Mouse (Mus musculus): ENCODE measurements around the gene Ptpn18. TPM values are rescaled to one million over a fixed set of nuclear protein-coding genes. Genes with fewer than 3 reads are reported as not detected.

Ptpn18 gene
- 23.7 and 27.5 TPM in 2 replicates for polyA plus RNA-seq (2015; fragmentation: Nextera tagmentation; extraction: Ambion mirVana)

DNA sequence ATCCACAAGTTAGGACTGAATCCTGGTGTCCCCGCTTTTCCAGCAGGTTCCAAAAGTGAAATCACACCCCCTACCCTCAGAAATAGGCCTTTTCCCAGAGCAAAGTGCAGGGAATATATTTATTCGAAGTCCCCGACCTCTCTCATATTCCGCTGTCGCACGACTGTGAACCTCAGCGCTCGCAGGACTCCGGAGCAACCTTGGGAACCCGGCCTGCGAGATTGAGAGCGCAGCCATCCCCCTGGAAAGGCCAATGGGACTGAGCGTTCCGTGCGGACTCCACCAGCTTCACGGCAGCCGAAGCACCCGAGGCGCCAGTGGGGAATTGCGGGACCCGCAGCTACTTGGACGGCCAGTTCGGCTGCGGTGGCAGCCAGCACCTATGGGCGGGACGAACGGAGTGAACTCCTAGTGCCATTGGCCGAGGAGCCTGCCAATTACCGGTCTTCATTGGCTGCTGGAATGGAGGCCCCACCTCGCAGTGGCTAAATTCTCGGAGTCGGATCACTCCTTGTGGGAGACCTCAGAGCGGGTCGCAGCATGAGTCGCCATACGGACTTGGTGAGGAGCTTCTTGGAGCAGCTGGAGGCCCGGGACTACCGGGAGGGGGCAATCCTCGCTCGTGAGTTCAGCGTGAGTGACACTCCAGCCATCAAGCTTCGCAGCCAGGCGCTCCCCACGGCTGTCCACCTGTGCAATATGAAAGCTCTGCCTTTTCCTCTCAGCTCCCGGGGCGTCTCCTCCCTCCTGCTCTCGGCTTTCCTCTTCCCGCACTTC, at the start of gene Ptpn18:
Gene Ptpn18 (plus strand): TSS at position 479 of the 777 bp plus-strand sequence.
- no peaks in the 10 kb centered on the region; the same call in 1 of the 2 replicates for H3K27me3 ChIP-seq (ENCODE audit: control insufficient read depth, insufficient read depth, low read length)
- H3K9me3 ChIP-seq (replicated peaks; ENCODE audit: control insufficient read depth, low read length), result no peaks in the 10 kb centered on the region
- H3K9ac ChIP-seq (ENCODE audit: low read length), result peak within 1 kb of the TSS; percentile 69
- peak within 1 kb of the TSS; percentile 70 for H3K27ac ChIP-seq (ENCODE audit: low read length)
- peak within 1 kb of the TSS; percentile 63 for H3K4me3 ChIP-seq (replicated peaks; ENCODE audit: low read length)
- peak within 1 kb of the TSS; percentile 81 for H3K4me2 ChIP-seq (ENCODE audit: low read depth, low read length)
- ATAC-seq (ENCODE audit: insufficient read depth, low FRiP score), result peak; percentile 94
- no peaks in the 10 kb centered on the region for H3K36me3 ChIP-seq (ENCODE audit: control insufficient read depth, insufficient read depth, low read length)
- 0 out of 2 replicates have a peak, but pooled peaks cover 4% of the 10 kb centered on the region for H3K4me1 ChIP-seq (ENCODE audit: control insufficient read depth, insufficient read depth, low read length)
- WGBS, result under 1% methylated on average over 48 of the region's 48 CpGs

DNA sequence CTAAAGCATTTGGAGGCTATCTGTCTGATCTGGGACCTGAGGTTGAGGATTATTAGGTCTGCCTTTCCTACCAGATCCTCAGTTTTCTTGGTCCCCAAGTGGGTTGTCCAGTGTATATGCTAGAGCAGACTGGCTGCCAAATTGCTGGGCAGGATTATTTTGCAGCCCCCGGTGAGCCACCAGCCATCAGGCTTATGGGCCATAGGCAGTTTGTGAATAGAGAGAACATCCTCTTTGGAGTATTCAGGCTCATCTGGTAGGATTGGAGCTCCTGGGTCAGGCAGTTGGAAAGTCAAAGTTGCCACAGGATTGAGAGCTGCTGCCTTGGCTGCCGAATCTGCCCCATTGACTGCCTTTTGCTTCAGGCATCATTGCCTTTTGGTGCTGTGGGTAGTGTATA, 31.1 kb upstream of the Ptpn18 start:
- Histone ChIP-seq H3K4me3 (replicated peaks; ENCODE audit: low read length) (no peak overlapping the region), H3K9me3 (replicated peaks; ENCODE audit: control insufficient read depth, low read length) (peaks cover 34% of the 10 kb centered on the region), H3K27me3 (ENCODE audit: control insufficient read depth, insufficient read depth, low read length) (no peaks in the 10 kb centered on the region), H3K4me1 (ENCODE audit: control insufficient read depth, insufficient read depth, low read length) (peaks cover 1% of the 10 kb centered on the region; the same call in 1 of the 2 replicates), H3K9ac (ENCODE audit: low read length) (no peak overlapping the region), H3K36me3 (ENCODE audit: control insufficient read depth, insufficient read depth, low read length) (0 out of 2 replicates have a peak, but pooled peaks cover 17% of the 10 kb centered on the region), H3K4me2 (ENCODE audit: low read depth, low read length) (no peak overlapping the region), H3K27ac (ENCODE audit: low read length) (no peak overlapping the region)
- 94% methylated on average over 2 of the region's 2 CpGs for WGBS
- ATAC-seq (ENCODE audit: insufficient read depth, low FRiP score), result no peak

DNA sequence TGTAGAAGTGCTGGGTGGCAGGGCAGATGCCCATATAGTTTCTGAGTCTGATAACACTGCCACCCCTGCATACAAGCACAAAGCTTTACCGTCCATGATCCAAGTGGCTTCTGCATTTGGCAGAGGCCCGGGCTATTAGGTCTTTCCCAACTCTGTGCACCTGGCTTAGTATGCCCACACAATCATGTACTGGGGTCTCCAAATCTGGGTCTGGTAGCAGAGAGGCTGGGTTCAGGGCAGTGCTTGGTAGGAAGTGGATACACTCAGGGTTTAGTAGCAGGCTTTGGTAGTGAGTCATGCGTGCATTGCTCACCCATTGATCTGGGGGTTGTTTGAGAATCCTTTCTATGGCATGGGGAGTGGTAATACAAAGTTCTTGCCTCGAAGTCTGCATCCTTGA, 30.3 kb upstream of the Ptpn18 start:
- ATAC-seq (ENCODE audit: insufficient read depth, low FRiP score), result no peak
- Histone ChIP-seq H3K4me1 (ENCODE audit: control insufficient read depth, insufficient read depth, low read length) (peaks cover 5% of the 10 kb centered on the region; the same call in 1 of the 2 replicates), H3K27me3 (ENCODE audit: control insufficient read depth, insufficient read depth, low read length) (no peaks in the 10 kb centered on the region), H3K4me2 (ENCODE audit: low read depth, low read length) (no peak overlapping the region), H3K9ac (ENCODE audit: low read length) (no peak overlapping the region), H3K9me3 (replicated peaks; ENCODE audit: control insufficient read depth, low read length) (peaks cover 34% of the 10 kb centered on the region), H3K27ac (ENCODE audit: low read length) (no peak overlapping the region), H3K4me3 (replicated peaks; ENCODE audit: low read length) (no peak overlapping the region), H3K36me3 (ENCODE audit: control insufficient read depth, insufficient read depth, low read length) (0 out of 2 replicates have a peak, but pooled peaks cover 17% of the 10 kb centered on the region)
- 90% methylated on average over 4 of the region's 4 CpGs for WGBS

DNA sequence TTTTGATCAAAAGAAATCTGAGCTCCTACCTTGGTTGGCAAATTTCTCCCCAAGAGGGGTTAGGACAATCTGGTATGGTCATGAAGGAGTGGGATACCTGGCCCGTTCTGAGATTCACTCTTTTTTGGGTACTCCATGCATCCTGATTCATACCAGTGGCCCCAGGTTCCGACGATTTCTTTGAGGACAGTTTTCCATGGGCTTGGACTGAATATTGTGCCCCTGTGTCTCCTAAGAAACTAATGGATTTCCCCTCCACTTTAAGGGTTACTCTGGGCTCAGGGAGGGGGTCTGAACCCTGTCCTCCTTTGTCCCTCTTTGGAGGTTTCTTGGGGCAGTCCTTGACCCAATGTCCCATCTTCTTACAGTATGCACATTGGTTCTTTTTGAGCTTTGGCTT, 28.6 kb upstream of the Ptpn18 start:
- Histone ChIP-seq H3K4me2 (ENCODE audit: low read depth, low read length) (no peak overlapping the region), H3K4me3 (replicated peaks; ENCODE audit: low read length) (no peak overlapping the region), H3K9ac (ENCODE audit: low read length) (no peak overlapping the region), H3K9me3 (replicated peaks; ENCODE audit: control insufficient read depth, low read length) (peaks cover 34% of the 10 kb centered on the region), H3K36me3 (ENCODE audit: control insufficient read depth, insufficient read depth, low read length) (0 out of 2 replicates have a peak, but pooled peaks cover 17% of the 10 kb centered on the region), H3K27ac (ENCODE audit: low read length) (no peak overlapping the region), H3K4me1 (ENCODE audit: control insufficient read depth, insufficient read depth, low read length) (peaks cover 5% of the 10 kb centered on the region; the same call in 1 of the 2 replicates), H3K27me3 (ENCODE audit: control insufficient read depth, insufficient read depth, low read length) (no peaks in the 10 kb centered on the region)
- ATAC-seq (ENCODE audit: insufficient read depth, low FRiP score), result no peak
- 99% methylated on average over 3 of the region's 3 CpGs for WGBS

DNA sequence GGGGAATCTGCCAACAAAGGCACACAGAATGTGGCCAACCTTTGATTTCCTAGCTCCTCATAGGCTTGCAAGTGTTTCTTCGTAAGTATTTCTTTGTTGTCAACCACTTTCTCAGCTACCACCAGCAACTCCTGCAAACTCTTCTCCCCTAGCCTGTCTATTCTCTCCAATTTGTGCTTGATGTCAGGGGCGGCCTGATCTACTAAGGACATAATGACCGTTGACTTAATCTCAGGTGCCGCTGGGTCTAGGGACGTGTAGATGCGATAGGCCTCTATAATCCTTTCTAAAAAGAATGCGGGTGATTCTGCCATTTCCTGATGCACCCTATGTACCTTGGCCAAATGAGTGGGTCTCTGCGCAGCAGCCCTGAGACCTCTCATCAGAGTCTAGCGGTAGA, 28.1 kb upstream of the Ptpn18 start:
- Histone ChIP-seq H3K9me3 (replicated peaks; ENCODE audit: control insufficient read depth, low read length) (peaks cover 34% of the 10 kb centered on the region), H3K4me1 (ENCODE audit: control insufficient read depth, insufficient read depth, low read length) (peaks cover 5% of the 10 kb centered on the region; the same call in 1 of the 2 replicates), H3K9ac (ENCODE audit: low read length) (no peak overlapping the region), H3K27ac (ENCODE audit: low read length) (no peak overlapping the region), H3K4me3 (replicated peaks; ENCODE audit: low read length) (no peak overlapping the region), H3K36me3 (ENCODE audit: control insufficient read depth, insufficient read depth, low read length) (0 out of 2 replicates have a peak, but pooled peaks cover 17% of the 10 kb centered on the region), H3K4me2 (ENCODE audit: low read depth, low read length) (no peak overlapping the region), H3K27me3 (ENCODE audit: control insufficient read depth, insufficient read depth, low read length) (no peaks in the 10 kb centered on the region)
- WGBS, result 96% methylated on average over 9 of the region's 9 CpGs
- ATAC-seq (ENCODE audit: insufficient read depth, low FRiP score), result no peak

DNA sequence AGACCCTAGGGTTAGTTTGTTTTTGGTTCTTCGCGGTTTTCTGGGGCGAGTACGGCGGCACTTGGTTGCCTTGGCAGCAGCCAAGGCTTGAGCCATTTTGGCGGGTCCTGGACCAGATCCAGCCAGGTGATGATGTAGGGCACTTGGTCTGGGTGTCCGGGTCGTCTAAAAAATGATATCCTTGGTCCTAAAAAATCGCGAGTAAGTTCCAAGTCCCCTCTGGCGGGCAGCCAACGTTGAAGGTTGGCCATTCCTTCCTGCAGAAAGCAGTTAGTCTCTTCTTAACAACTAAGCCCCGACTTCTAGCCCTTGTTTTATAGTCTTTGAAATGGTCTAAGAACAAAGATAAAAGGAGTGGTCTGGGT, 27.2 kb upstream of the Ptpn18 start:
- H3K27me3 ChIP-seq (ENCODE audit: control insufficient read depth, insufficient read depth, low read length), result no peaks in the 10 kb centered on the region
- peak overlapping the region; percentile 56 for H3K4me3 ChIP-seq (replicated peaks; ENCODE audit: low read length)
- no peak for ATAC-seq (ENCODE audit: insufficient read depth, low FRiP score)
- H3K36me3 ChIP-seq (ENCODE audit: control insufficient read depth, insufficient read depth, low read length), result 0 out of 2 replicates have a peak, but pooled peaks cover 17% of the 10 kb centered on the region
- H3K9me3 ChIP-seq (replicated peaks; ENCODE audit: control insufficient read depth, low read length), result peaks cover 32% of the 10 kb centered on the region
- peak overlapping the region; percentile 83 for H3K4me2 ChIP-seq (ENCODE audit: low read depth, low read length)
- H3K9ac ChIP-seq (ENCODE audit: low read length), result peak overlapping the region; percentile 82; the same call in 1 of the 2 replicates
- peaks cover 5% of the 10 kb centered on the region; the same call in 1 of the 2 replicates for H3K4me1 ChIP-seq (ENCODE audit: control insufficient read depth, insufficient read depth, low read length)
- no peak overlapping the region for H3K27ac ChIP-seq (ENCODE audit: low read length)
- 51% methylated on average over 13 of the region's 13 CpGs for WGBS

DNA sequence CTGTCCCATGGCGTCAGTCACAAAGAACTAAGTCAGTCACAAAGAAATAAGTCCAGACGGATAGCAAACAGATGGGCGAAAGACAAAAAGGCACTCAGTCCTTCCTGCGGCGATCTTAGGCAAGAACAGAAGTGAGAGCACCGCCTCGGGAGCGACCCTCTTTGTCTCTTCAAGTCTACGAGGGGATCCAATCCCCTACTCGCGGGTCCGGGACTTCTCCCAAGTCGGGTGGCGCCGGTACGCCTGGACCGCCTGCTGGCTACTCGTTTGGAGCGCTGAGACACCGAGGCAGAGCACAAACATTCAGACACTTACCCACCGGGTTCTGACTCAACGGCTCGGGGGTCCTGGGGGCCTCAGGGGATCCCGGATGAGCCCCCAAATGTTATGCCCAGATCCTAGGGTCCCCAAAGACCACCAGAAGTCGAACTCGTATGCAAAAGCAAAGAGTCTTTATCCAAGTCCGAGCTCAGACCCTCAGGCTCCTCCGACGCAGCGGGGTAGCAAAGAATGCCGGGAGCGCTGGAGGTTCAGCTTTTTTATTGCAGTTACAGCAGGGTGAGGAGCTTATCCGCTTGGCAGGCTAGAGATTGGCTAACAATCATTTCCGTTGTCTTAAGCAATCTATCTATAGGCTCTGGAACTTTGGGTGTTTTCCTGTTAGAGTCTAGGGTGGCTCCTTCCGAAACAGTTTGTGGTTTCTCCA, 26.6 kb upstream of the Ptpn18 start:
- peak; percentile 54 for ATAC-seq (ENCODE audit: insufficient read depth, low FRiP score)
- 0 out of 2 replicates have a peak, but pooled peaks cover 17% of the 10 kb centered on the region for H3K36me3 ChIP-seq (ENCODE audit: control insufficient read depth, insufficient read depth, low read length)
- peak overlapping the region; percentile 82 for H3K9ac ChIP-seq (ENCODE audit: low read length)
- no peaks in the 10 kb centered on the region for H3K27me3 ChIP-seq (ENCODE audit: control insufficient read depth, insufficient read depth, low read length)
- peak overlapping the region; percentile 54 for H3K27ac ChIP-seq (ENCODE audit: low read length)
- H3K4me1 ChIP-seq (ENCODE audit: control insufficient read depth, insufficient read depth, low read length), result peaks cover 5% of the 10 kb centered on the region; the same call in 1 of the 2 replicates
- H3K4me2 ChIP-seq (ENCODE audit: low read depth, low read length), result peak overlapping the region; percentile 83
- peaks cover 31% of the 10 kb centered on the region for H3K9me3 ChIP-seq (replicated peaks; ENCODE audit: control insufficient read depth, low read length)
- H3K4me3 ChIP-seq (replicated peaks; ENCODE audit: low read length), result peak overlapping the region; percentile 56
- WGBS, result 8% methylated on average over 35 of the region's 35 CpGs

DNA sequence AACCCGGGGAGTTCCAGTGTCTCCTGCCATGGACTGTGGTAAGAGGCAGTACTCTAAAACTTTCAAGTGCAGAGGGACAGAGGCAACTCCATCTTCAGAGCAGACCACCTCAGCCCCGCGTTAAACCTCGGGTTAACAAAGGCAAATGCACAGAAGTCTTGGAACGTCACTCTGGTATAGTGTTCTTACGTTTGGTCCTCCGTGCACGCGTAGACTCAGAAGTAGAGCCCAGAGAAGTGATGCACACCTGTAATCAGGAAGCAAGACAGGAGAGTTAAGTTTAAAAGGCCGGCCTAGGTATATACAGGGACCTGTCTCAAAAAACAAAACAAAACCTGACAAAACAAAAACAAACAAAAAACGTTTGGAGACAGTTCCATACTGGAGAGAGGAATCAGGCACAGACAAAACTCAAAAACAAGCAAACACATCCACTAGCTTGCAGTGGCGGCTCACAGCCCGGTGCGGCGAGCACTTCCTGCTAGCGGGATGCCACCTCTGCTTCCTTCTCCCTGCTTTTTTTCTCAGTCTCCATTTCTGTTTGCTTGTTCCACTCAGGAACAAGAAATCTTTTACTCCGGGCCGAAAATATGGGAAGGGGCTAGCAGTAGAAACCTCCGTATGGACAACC, 25.6 kb upstream of the Ptpn18 start:
- Histone ChIP-seq H3K36me3 (ENCODE audit: control insufficient read depth, insufficient read depth, low read length) (0 out of 2 replicates have a peak, but pooled peaks cover 17% of the 10 kb centered on the region), H3K4me3 (replicated peaks; ENCODE audit: low read length) (peak overlapping the region; percentile 74), H3K4me2 (ENCODE audit: low read depth, low read length) (peak overlapping the region; percentile 83), H3K9me3 (replicated peaks; ENCODE audit: control insufficient read depth, low read length) (peaks cover 27% of the 10 kb centered on the region), H3K27ac (ENCODE audit: low read length) (peak overlapping the region; percentile 78), H3K4me1 (ENCODE audit: control insufficient read depth, insufficient read depth, low read length) (peaks cover 12% of the 10 kb centered on the region), H3K27me3 (ENCODE audit: control insufficient read depth, insufficient read depth, low read length) (no peaks in the 10 kb centered on the region), H3K9ac (ENCODE audit: low read length) (peak overlapping the region; percentile 57)
- WGBS, result 8% methylated on average over 19 of the region's 19 CpGs
- no peak for ATAC-seq (ENCODE audit: insufficient read depth, low FRiP score)

Data from stomach, embryonic 16.5 days (tissue).